Mouse (Mus musculus): ENCODE results near the gene Zfp773. TPM values are rescaled to one million over a fixed set of nuclear protein-coding genes. Genes with fewer than 3 reads are reported as not detected.
"Not testable (repeated sequence)": the region's sequence is repeated elsewhere in the genome, so short reads cannot be mapped to it uniquely, and the experiment has no call there.

Zfp773 gene
- 1.9 and 4.6 TPM in 2 replicates for polyA plus RNA-seq (2011; ENCODE audit: insufficient read depth, insufficient read length, low replicate concordance, missing spikeins)

GRCm38 (mm10) chr7:7136379-7136866, at the start of gene Zfp773:
Gene Zfp773, minus strand, starts transcription at chr7:7136755.
- H3K4me3 ChIP-seq (replicated peaks; ENCODE audit: control insufficient read depth, low read depth, low read length) = peak within 1 kb of the TSS; percentile 63
- WGBS = 3% methylated on average over 16 of the region's 16 CpGs
- no peaks in the 10 kb centered on the region; the same call in 1 of the 2 replicates for H3K4me1 ChIP-seq (ENCODE audit: control insufficient read depth, insufficient read depth, low read length)
- no peak for TF ChIP-seq POLR2A (IDR thresholded peaks at IDR 0.05; ENCODE audit: borderline replicate concordance, control insufficient read depth, low read depth, low read length)
- peak; percentile 24; the same call in 1 of the 2 replicates for TF ChIP-seq CTCF (IDR thresholded peaks at IDR 0.05; ENCODE audit: control insufficient read depth, insufficient read depth, low read length)
- H3K27ac ChIP-seq (ENCODE audit: control insufficient read depth, insufficient read depth, low read depth, low read length, poor library complexity) = no peak within 1 kb of the TSS

- TF ChIP-seq CTCF (IDR thresholded peaks at IDR 0.05; ENCODE audit: control insufficient read depth, insufficient read depth, low read length) (no peak), POLR2A (IDR thresholded peaks at IDR 0.05; ENCODE audit: borderline replicate concordance, control insufficient read depth, low read depth, low read length) (no peak)
- no peak overlapping the region for H3K4me3 ChIP-seq (replicated peaks; ENCODE audit: control insufficient read depth, low read depth, low read length)
- no peaks in the 10 kb centered on the region for H3K4me1 ChIP-seq (ENCODE audit: control insufficient read depth, insufficient read depth, low read length)
- no peak overlapping the region for H3K27ac ChIP-seq (ENCODE audit: control insufficient read depth, insufficient read depth, low read depth, low read length, poor library complexity)
- whole genome bisulfite sequencing = 81% methylated on average over 1 of the region's 1 CpGs
These were observed 49.3 kb upstream of the Zfp773 start for GRCm38 (mm10) chr7:7185897-7186296.

- Histone ChIP-seq H3K4me3 (replicated peaks; ENCODE audit: control insufficient read depth, low read depth, low read length) (peak within 1 kb of the TSS; percentile 81), H3K27ac (ENCODE audit: control insufficient read depth, insufficient read depth, low read depth, low read length, poor library complexity) (no peak within 1 kb of the TSS), H3K4me1 (ENCODE audit: control insufficient read depth, insufficient read depth, low read length) (no peaks in the 10 kb centered on the region)
- WGBS = 2% methylated on average over 26 of the region's 26 CpGs
- no peak for TF ChIP-seq CTCF (IDR thresholded peaks at IDR 0.05; ENCODE audit: control insufficient read depth, insufficient read depth, low read length)
- no peak for TF ChIP-seq POLR2A (IDR thresholded peaks at IDR 0.05; ENCODE audit: borderline replicate concordance, control insufficient read depth, low read depth, low read length)
These were observed 34.9 kb upstream of the Zfp773 start, which contains the start of gene Zfp418 for GRCm38 (mm10) chr7:7171227-7172147. Gene Zfp418, plus strand, starts transcription at chr7:7171330.

- H3K4me3 ChIP-seq (replicated peaks; ENCODE audit: control insufficient read depth, low read depth, low read length) = no peak overlapping the region
- no peak overlapping the region for H3K27ac ChIP-seq (ENCODE audit: control insufficient read depth, insufficient read depth, low read depth, low read length, poor library complexity)
- no peaks in the 10 kb centered on the region for H3K4me1 ChIP-seq (ENCODE audit: control insufficient read depth, insufficient read depth, low read length)
- no peak for TF ChIP-seq CTCF (IDR thresholded peaks at IDR 0.05; ENCODE audit: control insufficient read depth, insufficient read depth, low read length)
- TF ChIP-seq POLR2A (IDR thresholded peaks at IDR 0.05; ENCODE audit: borderline replicate concordance, control insufficient read depth, low read depth, low read length) = no peak
- 83% methylated on average over 15 of the region's 15 CpGs for WGBS
These were observed 9.5 kb upstream of the Zfp773 start for GRCm38 (mm10) chr7:7145991-7146608.

GRCm38 (mm10) chr7:7144215-7144614, 7.7 kb upstream of the Zfp773 start:
- no peaks in the 10 kb centered on the region for H3K4me1 ChIP-seq (ENCODE audit: control insufficient read depth, insufficient read depth, low read length)
- 75% methylated on average over 1 of the region's 1 CpGs for WGBS
- no peak overlapping the region for H3K27ac ChIP-seq (ENCODE audit: control insufficient read depth, insufficient read depth, low read depth, low read length, poor library complexity)
- TF ChIP-seq POLR2A (IDR thresholded peaks at IDR 0.05; ENCODE audit: borderline replicate concordance, control insufficient read depth, low read depth, low read length) (no peak), CTCF (IDR thresholded peaks at IDR 0.05; ENCODE audit: control insufficient read depth, insufficient read depth, low read length) (no peak)
- H3K4me3 ChIP-seq (replicated peaks; ENCODE audit: control insufficient read depth, low read depth, low read length) = no peak overlapping the region

GRCm38 (mm10) chr7:7132751-7133150, 3.8 kb downstream of the Zfp773 start:
- TF ChIP-seq CTCF (IDR thresholded peaks at IDR 0.05; ENCODE audit: control insufficient read depth, insufficient read depth, low read length) = no peak
- TF ChIP-seq POLR2A (IDR thresholded peaks at IDR 0.05; ENCODE audit: borderline replicate concordance, control insufficient read depth, low read depth, low read length) = no peak

GRCm38 (mm10) chr7:7130491-7131124, 5.9 kb downstream of the Zfp773 start:
- WGBS = 87% methylated on average over 15 of the region's 15 CpGs
- not testable (repeated sequence) for H3K4me3 ChIP-seq (replicated peaks; ENCODE audit: control insufficient read depth, low read depth, low read length); H3K27ac ChIP-seq (ENCODE audit: control insufficient read depth, insufficient read depth, low read depth, low read length, poor library complexity); H3K4me1 ChIP-seq (ENCODE audit: control insufficient read depth, insufficient read depth, low read length)

More at GRCm38 (mm10) chr7:7132751-7133150, 3.8 kb downstream of the Zfp773 start:
- Histone ChIP-seq H3K4me3 (replicated peaks; ENCODE audit: control insufficient read depth, low read depth, low read length) (no peak overlapping the region), H3K4me1 (ENCODE audit: control insufficient read depth, insufficient read depth, low read length) (no peaks in the 10 kb centered on the region; the same call in 1 of the 2 replicates), H3K27ac (ENCODE audit: control insufficient read depth, insufficient read depth, low read depth, low read length, poor library complexity) (no peak overlapping the region)
- 77% methylated on average over 8 of the region's 8 CpGs for WGBS

- TF ChIP-seq CTCF (IDR thresholded peaks at IDR 0.05; ENCODE audit: control insufficient read depth, insufficient read depth, low read length) (no peak), POLR2A (IDR thresholded peaks at IDR 0.05; ENCODE audit: borderline replicate concordance, control insufficient read depth, low read depth, low read length) (no peak)
- no peak overlapping the region for H3K27ac ChIP-seq (ENCODE audit: control insufficient read depth, insufficient read depth, low read depth, low read length, poor library complexity)
- H3K4me3 ChIP-seq (replicated peaks; ENCODE audit: control insufficient read depth, low read depth, low read length) = no peak overlapping the region
- H3K4me1 ChIP-seq (ENCODE audit: control insufficient read depth, insufficient read depth, low read length) = no peaks in the 10 kb centered on the region; the same call in 1 of the 2 replicates
- 43% methylated on average over 6 of the region's 6 CpGs for WGBS
These were observed 15.0 kb downstream of the Zfp773 start for GRCm38 (mm10) chr7:7121602-7121980.

Measured in bone marrow, adult 2 months (tissue).